10 mouse cellular contexts compared by ENCODE assay signal in the genomic region with DNA sequence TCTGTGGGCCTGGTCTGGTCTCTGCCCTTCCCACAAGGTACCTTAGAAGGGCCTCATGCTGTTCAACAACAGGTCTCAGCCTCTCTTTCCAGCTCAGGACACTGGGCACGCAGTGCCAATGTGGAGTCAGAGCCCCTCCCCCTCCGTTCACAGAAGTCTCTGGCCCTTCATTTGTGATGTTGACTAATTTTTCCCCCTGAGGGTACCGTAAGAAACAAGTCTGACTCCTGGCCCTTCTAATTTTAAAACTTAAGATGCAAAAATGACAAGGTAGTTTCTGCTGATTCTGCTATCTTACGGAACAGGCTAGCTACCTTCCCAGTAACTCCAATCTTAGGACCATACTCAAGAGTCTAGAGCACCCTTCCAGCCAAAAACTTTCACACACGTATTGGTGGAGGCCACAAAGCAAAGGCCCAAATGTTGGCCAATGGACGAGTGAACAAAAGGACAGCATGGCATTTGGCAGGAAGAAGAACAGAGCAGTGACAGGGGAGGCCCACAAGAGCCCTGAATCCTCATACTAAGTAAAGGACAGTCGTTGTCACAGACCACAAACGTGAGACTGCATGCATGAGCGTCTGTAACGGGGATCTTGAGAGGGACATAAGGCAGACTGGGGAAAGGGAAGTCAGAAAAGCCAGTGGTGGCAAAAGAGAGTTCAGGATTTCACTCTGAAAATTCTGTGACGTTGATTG.
DNase-seq lines count a peak whose midpoint lies in the region; ATAC-seq and TF ChIP-seq lines count a peak whose summit lies in the region.
"Had no signal": no experiment of that assay in that cellular context is flagged by ENCODE, and none has a peak within 500 bp of the region (broad histone marks: within the 10 kb centered on the region; RNA-seq: fewer than 3 reads in every experiment).

No protein-coding gene starts in this region.

- no peak for TF ChIP-seq CTCF in MEL (IDR thresholded peaks at IDR 0.05 in 2 of 3, conservative IDR thresholded peaks at IDR 0.05 in 1 of 3; ENCODE audit: control insufficient read depth in 1 of 3, insufficient read depth in 1 of 3, low read depth in 2 of 3, low read length in 3 of 3, poor library complexity in 1 of 3, severe bottlenecking in 1 of 3)

- no peak for ATAC-seq in forebrain, embryonic 15.5 days (replicated peaks)
- ATAC-seq in kidney, embryonic 16.5 days (ENCODE audit: low FRiP score, low TSS enrichment) = no peak
- ATAC-seq in inflammation-experienced regulatory T-cells, adult 6 months = peak; percentile 36

- no peaks in the 10 kb centered on the region for H3K27me3 ChIP-seq in forebrain, embryonic 10.5 days (ENCODE audit: poor library complexity, severe bottlenecking)
- H3K27me3 ChIP-seq in forebrain, embryonic 15.5 days = no peaks in the 10 kb centered on the region
- H3K27me3 ChIP-seq in kidney, embryonic 16.5 days (ENCODE audit: insufficient read depth, low read length) = no peaks in the 10 kb centered on the region
- no peaks in the 10 kb centered on the region for H3K27me3 ChIP-seq in MEL (ENCODE audit: control insufficient read depth in 1 of 2, insufficient read depth in 2 of 2, low read length in 2 of 2)

- peak overlapping the region; percentile 53; the same call in 1 of the 2 replicates for H3K27ac ChIP-seq in forebrain, embryonic 10.5 days
- H3K27ac ChIP-seq in forebrain, embryonic 15.5 days (replicated peaks) = no peak overlapping the region
- peak overlapping the region; percentile 80 for H3K27ac ChIP-seq in kidney, embryonic 16.5 days (ENCODE audit: low read length)
- peak overlapping the region; percentile 90 for H3K27ac ChIP-seq in MEL (ENCODE audit: control insufficient read depth, low read depth, low read length)

- no peaks in the 10 kb centered on the region for H3K79me2 ChIP-seq in MEL (ENCODE audit: control insufficient read depth, insufficient read depth, low read length, poor library complexity)

- H3K4me2 ChIP-seq in forebrain, embryonic 15.5 days (replicated peaks) = no peak overlapping the region
- H3K4me2 ChIP-seq in kidney, embryonic 16.5 days (replicated peaks; ENCODE audit: low read depth, low read length) = no peak overlapping the region

- no peak overlapping the region for H3K4me3 ChIP-seq in forebrain, embryonic 10.5 days
- H3K4me3 ChIP-seq in forebrain, embryonic 15.5 days = no peak overlapping the region
- no peak overlapping the region for H3K4me3 ChIP-seq in kidney, embryonic 16.5 days (ENCODE audit: low read length)
- H3K4me3 ChIP-seq in MEL (ENCODE audit: control insufficient read depth in 1 of 2, insufficient read depth in 1 of 2, low read depth in 2 of 2, low read length in 2 of 2) = no peak overlapping the region

- no peak for TF ChIP-seq POLR2A in MEL (IDR thresholded peaks at IDR 0.05; ENCODE audit: control insufficient read depth in 1 of 2, insufficient read depth in 1 of 2, low read depth in 1 of 2, low read length in 2 of 2, poor library complexity in 1 of 2)

- H3K9me3 ChIP-seq in forebrain, embryonic 10.5 days = no peaks in the 10 kb centered on the region
- no peaks in the 10 kb centered on the region for H3K9me3 ChIP-seq in forebrain, embryonic 15.5 days
- H3K9me3 ChIP-seq in kidney, embryonic 16.5 days (ENCODE audit: low read length) = no peaks in the 10 kb centered on the region
- no peaks in the 10 kb centered on the region for H3K9me3 ChIP-seq in MEL (replicated peaks; ENCODE audit: insufficient read depth, low read length)

- no peak overlapping the region for H3K9ac ChIP-seq in forebrain, embryonic 15.5 days (replicated peaks)
- H3K9ac ChIP-seq in kidney, embryonic 16.5 days (replicated peaks; ENCODE audit: low read length) = no peak overlapping the region
- H3K9ac ChIP-seq in MEL (ENCODE audit: control insufficient read depth, low read depth, low read length, poor library complexity, severe bottlenecking) = peak overlapping the region; percentile 67

- 78% methylated on average over 11 of the region's 11 CpGs for WGBS in forebrain, embryonic 10.5 days
- 68% methylated on average over 11 of the region's 11 CpGs for WGBS in forebrain, embryonic 15.5 days
- WGBS in kidney, embryonic 16.5 days = 52% methylated on average over 11 of the region's 11 CpGs

- no peak for TF ChIP-seq RAD21 in MEL (IDR thresholded peaks at IDR 0.05; ENCODE audit: low read depth, low read length)

- peaks cover 61% of the 10 kb centered on the region for H3K36me3 ChIP-seq in forebrain, embryonic 10.5 days (replicated peaks)
- no peaks in the 10 kb centered on the region for H3K36me3 ChIP-seq in forebrain, embryonic 15.5 days
- H3K36me3 ChIP-seq in kidney, embryonic 16.5 days (ENCODE audit: insufficient read depth, low read length) = 0 out of 2 replicates have a peak, but pooled peaks cover 5% of the 10 kb centered on the region
- H3K36me3 ChIP-seq in MEL (ENCODE audit: control insufficient read depth in 1 of 2, insufficient read depth in 2 of 2, low read length in 2 of 2) = peaks cover 0 to 33% of the 10 kb centered on the region in 2 experiments; a peak in 2 of 4 replicates

- H3K4me1 ChIP-seq in forebrain, embryonic 10.5 days = peaks cover 82% of the 10 kb centered on the region
- peaks cover 44% of the 10 kb centered on the region for H3K4me1 ChIP-seq in forebrain, embryonic 15.5 days
- H3K4me1 ChIP-seq in kidney, embryonic 16.5 days (ENCODE audit: insufficient read depth, low read length) = peaks cover 77% of the 10 kb centered on the region
- peaks cover 25 to 40% of the 10 kb centered on the region in 2 experiments for H3K4me1 ChIP-seq in MEL (ENCODE audit: control insufficient read depth in 1 of 2, insufficient read depth in 2 of 2, low read length in 2 of 2)

- no peak for TF ChIP-seq EP300 in MEL (IDR thresholded peaks at IDR 0.05; ENCODE audit: low read depth in 1 of 2, low read length in 2 of 2)

- no peak for DNase-seq in forebrain, embryonic 10.5 days (ENCODE audit: extremely low spot score, low spot score)
- DNase-seq in kidney, adult 18-20 months = no peak
- DNase-seq in MEL (ENCODE audit: low read depth, low spot score) = peak; percentile 66
- no peak for DNase-seq in right cerebral cortex, postnatal 25 days
- DNase-seq in adrenal gland, adult 8-10 months = no peak
- DNase-seq: gastrocnemius, postnatal 14 days; lung, postnatal 4 days had no signal

TF ChIP-seq in MEL, 35 proteins besides CTCF, POLR2A, EP300 and RAD21:
- TF ChIP-seq TBP (IDR thresholded peaks at IDR 0.05; ENCODE audit: low read depth, low read length) (0 out of 2 replicates have a peak, but pooled peaks have one; percentile 3), MXI1 (IDR thresholded peaks at IDR 0.05; ENCODE audit: low read depth, low read length) (no peak), USF2 (IDR thresholded peaks at IDR 0.05; ENCODE audit: borderline replicate concordance in 1 of 2, insufficient read depth in 1 of 2, low read depth in 1 of 2, low read length in 2 of 2) (no peak)
TF ChIP-seq in MEL: peak in this region for 1.
